Mouse (Mus musculus) midbrain, embryonic 14.5 days (tissue): Measurements from ENCODE around the gene Cdk6. TPM values are rescaled to one million over a fixed set of nuclear protein-coding genes. Genes with fewer than 3 reads are reported as not detected.

ENCODE experiments used
- ATAC-seq: fragments of 200-750 bp; cut with Nextera tagmentation; 2 replicates; pipeline ENCODE4 v1.8.0; 2017; ENCODE audit warnings: moderate number of reproducible peaks, moderate library complexity; ENCODE audit not compliant: low FRiP score, low TSS enrichment
- DNase-seq: peaks from one replicate; pipeline ENCODE4 v3.0.0-alpha.2; 2015
- H3K27ac ChIP-seq: fragments of 300-500 bp; sonication (generic); replicated peaks from 2 replicates; pipeline ENCODE4 v1.5.1; 2014; ENCODE audit warnings: mild to moderate bottlenecking, low read depth, low read length, moderate library complexity
- H3K27me3 ChIP-seq: fragments of 300-500 bp; sonication (generic); 2 replicates; pipeline ENCODE4 v1.6.1; 2014; ENCODE audit warnings: low read length, control low read depth, mixed read lengths; ENCODE audit not compliant: control insufficient read depth, insufficient read depth
- H3K36me3 ChIP-seq: fragments of 300-500 bp; sonication (generic); 2 replicates; pipeline ENCODE4 v1.6.1; 2014; ENCODE audit warnings: low read length, control low read depth; ENCODE audit not compliant: control insufficient read depth, insufficient read depth
- H3K4me1 ChIP-seq: fragments of 300-500 bp; sonication (generic); 2 replicates; pipeline ENCODE4 v1.6.1; 2014; ENCODE audit warnings: mild to moderate bottlenecking, antibody characterized with exemption, low read length, control low read depth; ENCODE audit not compliant: control insufficient read depth, insufficient read depth
- H3K4me2 ChIP-seq: fragments of 300-500 bp; sonication (generic); 2 replicates; pipeline ENCODE4 v1.6.1; 2014; ENCODE audit warnings: mild to moderate bottlenecking, low read length, moderate library complexity
- H3K4me3 ChIP-seq: fragments of 300-500 bp; sonication (generic); replicated peaks from 2 replicates; pipeline ENCODE4 v1.5.1; 2014; ENCODE audit warnings: low read depth, low read length
- H3K9ac ChIP-seq: fragments of 300-500 bp; sonication (generic); replicated peaks from 2 replicates; pipeline ENCODE4 v1.6.1; 2014; ENCODE audit warnings: mild to moderate bottlenecking, low read length, moderate library complexity
- H3K9me3 ChIP-seq: fragments of 300-500 bp; sonication (generic); 2 replicates; pipeline ENCODE4 v1.6.1; 2016; ENCODE audit warnings: low read length, control low read depth, mixed read lengths; ENCODE audit not compliant: control insufficient read depth
- WGBS: fragments of 180-500 bp; shearing (Covaris S2); extraction: QIAGEN DNeasy Blood & Tissue Kit; methylation state at CpG from one replicate; pipeline ENCODE4 v1.1.7; 2014; 5-methylcytosine and 5-hydroxymethylcytosine counted together
- polyA plus RNA-seq: library from polyadenylated mRNA; unstranded; fragments of >200 nt; fragmentation: Nextera tagmentation; extraction: Ambion mirVana; gene quantifications from 2 replicates; pipeline ENCODE4 v1.2.1, GENCODE M21; 2014

Cdk6 gene
- polyA plus RNA-seq, 1 experiment from 2014 or later, result 15.9 TPM

- ATAC-seq, result no peak
- Histone ChIP-seq H3K27ac (no peak overlapping the region), H3K4me1 (no peaks in the 10 kb centered on the region), H3K4me3 (no peak overlapping the region), H3K36me3 (no peaks in the 10 kb centered on the region), H3K9ac (no peak overlapping the region), H3K4me2 (no peak overlapping the region), H3K9me3 (no peaks in the 10 kb centered on the region), H3K27me3 (no peaks in the 10 kb centered on the region)
- no peak for DNase-seq
- 67% methylated on average over 3 of the region's 3 CpGs for WGBS
Observed at GRCm38 (mm10) chr5:3477711-3478110, 136.4 kb downstream of the Cdk6 start.

- ATAC-seq (no peak), DNase-seq (no peak)
- no peaks in the 10 kb centered on the region for H3K36me3 ChIP-seq
- no peak overlapping the region for H3K4me3 ChIP-seq
- H3K9me3 ChIP-seq, result no peaks in the 10 kb centered on the region
- no peak overlapping the region for H3K9ac ChIP-seq
- no peak overlapping the region for H3K27ac ChIP-seq
- 95% methylated on average over 8 of the region's 8 CpGs for WGBS
- H3K27me3 ChIP-seq, result no peaks in the 10 kb centered on the region
- no peaks in the 10 kb centered on the region for H3K4me1 ChIP-seq
- H3K4me2 ChIP-seq, result no peak overlapping the region
Observed at GRCm38 (mm10) chr5:3478216-3478615, 136.9 kb downstream of the Cdk6 start.

- ATAC-seq (no peak), DNase-seq (no peak)
- Histone ChIP-seq H3K9me3 (no peaks in the 10 kb centered on the region), H3K9ac (no peak overlapping the region), H3K36me3 (no peaks in the 10 kb centered on the region), H3K4me2 (no peak overlapping the region), H3K4me1 (no peaks in the 10 kb centered on the region), H3K27ac (no peak overlapping the region), H3K27me3 (no peaks in the 10 kb centered on the region), H3K4me3 (no peak overlapping the region)
- WGBS, result 91% methylated on average over 7 of the region's 7 CpGs
Observed at GRCm38 (mm10) chr5:3479016-3479795, 137.9 kb downstream of the Cdk6 start.

GRCm38 (mm10) chr5:3480637-3481395 lies 139.5 kb downstream of the Cdk6 start:
- no peak overlapping the region for H3K27ac ChIP-seq
- no peaks in the 10 kb centered on the region for H3K4me1 ChIP-seq
- no peaks in the 10 kb centered on the region for H3K27me3 ChIP-seq
- DNase-seq (no peak), ATAC-seq (no peak)
- no peak overlapping the region for H3K4me3 ChIP-seq
- no peaks in the 10 kb centered on the region for H3K36me3 ChIP-seq
- H3K4me2 ChIP-seq, result no peak overlapping the region
- 90% methylated on average over 9 of the region's 9 CpGs for WGBS
- H3K9ac ChIP-seq, result no peak overlapping the region
- no peaks in the 10 kb centered on the region for H3K9me3 ChIP-seq

- ATAC-seq, result no peak
- Histone ChIP-seq H3K36me3 (no peaks in the 10 kb centered on the region), H3K27me3 (no peaks in the 10 kb centered on the region), H3K9ac (no peak overlapping the region), H3K4me1 (no peaks in the 10 kb centered on the region), H3K27ac (no peak overlapping the region), H3K4me2 (no peak overlapping the region), H3K9me3 (no peaks in the 10 kb centered on the region), H3K4me3 (no peak overlapping the region)
- WGBS, result 95% methylated on average over 7 of the region's 7 CpGs
- no peak for DNase-seq
Observed at GRCm38 (mm10) chr5:3482474-3482873, 141.2 kb downstream of the Cdk6 start.

GRCm38 (mm10) chr5:3483054-3483722 lies 141.9 kb downstream of the Cdk6 start:
- no peaks in the 10 kb centered on the region for H3K27me3 ChIP-seq
- H3K27ac ChIP-seq, result no peak overlapping the region
- no peak overlapping the region for H3K4me2 ChIP-seq
- no peak overlapping the region for H3K9ac ChIP-seq
- H3K36me3 ChIP-seq, result no peaks in the 10 kb centered on the region
- DNase-seq, result no peak
- 94% methylated on average over 5 of the region's 5 CpGs for WGBS
- no peak overlapping the region for H3K4me3 ChIP-seq
- no peaks in the 10 kb centered on the region for H3K9me3 ChIP-seq
- no peaks in the 10 kb centered on the region for H3K4me1 ChIP-seq
- no peak for ATAC-seq

GRCm38 (mm10) chr5:3486579-3487282 lies 145.4 kb downstream of the Cdk6 start:
- 84% methylated on average over 7 of the region's 7 CpGs for WGBS
- no peak for ATAC-seq
- no peaks in the 10 kb centered on the region for H3K9me3 ChIP-seq
- no peaks in the 10 kb centered on the region for H3K36me3 ChIP-seq
- DNase-seq, result no peak
- no peak overlapping the region for H3K27ac ChIP-seq
- H3K4me2 ChIP-seq, result no peak overlapping the region
- no peak overlapping the region for H3K4me3 ChIP-seq
- no peaks in the 10 kb centered on the region for H3K27me3 ChIP-seq
- no peaks in the 10 kb centered on the region for H3K4me1 ChIP-seq
- H3K9ac ChIP-seq, result no peak overlapping the region

- H3K4me2 ChIP-seq, result no peak overlapping the region
- no peaks in the 10 kb centered on the region for H3K36me3 ChIP-seq
- H3K27ac ChIP-seq, result no peak overlapping the region
- no peak overlapping the region for H3K9ac ChIP-seq
- H3K4me1 ChIP-seq, result no peaks in the 10 kb centered on the region
- WGBS, result 92% methylated on average over 16 of the region's 16 CpGs
- no peaks in the 10 kb centered on the region for H3K9me3 ChIP-seq
- no peak for ATAC-seq
- no peak for DNase-seq
- H3K4me3 ChIP-seq, result no peak overlapping the region
- no peaks in the 10 kb centered on the region for H3K27me3 ChIP-seq
Observed at GRCm38 (mm10) chr5:3488146-3488774, 147.0 kb downstream of the Cdk6 start.
